Mouse (Mus musculus) liver, embryonic 14.5 days (tissue): Measurements from ENCODE around the gene Lbhd2.

ENCODE experiments used
- CTCF ChIP-seq: IDR thresholded peaks from 2 replicates; pipeline ENCODE4 v1.5.1; 2016; ENCODE audit warnings: antibody characterized with exemption, low read depth, control low read depth
- EP300 ChIP-seq: IDR thresholded peaks from 2 replicates; pipeline ENCODE4 v1.6.1; 2016; ENCODE audit warnings: antibody characterized with exemption, low read depth

DNA sequence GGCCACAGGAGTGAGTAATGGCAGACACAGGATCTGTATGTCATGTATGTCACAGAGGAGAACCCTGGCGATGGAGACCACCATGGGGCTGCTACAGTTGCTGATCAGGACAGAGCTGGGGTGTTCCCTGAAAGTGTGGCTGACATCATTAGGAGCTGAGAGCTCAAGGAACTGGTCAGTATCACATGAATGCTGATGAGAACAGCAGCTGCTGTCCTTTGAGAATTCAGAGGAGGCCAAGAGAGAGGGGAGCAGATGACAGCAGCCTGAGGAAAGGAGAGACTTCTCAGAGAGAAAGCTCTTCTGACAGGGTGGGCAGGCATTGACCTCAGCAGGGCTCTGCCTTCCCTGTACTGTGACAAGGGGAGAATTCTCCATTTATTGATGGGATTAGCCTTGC, 51.1 kb downstream of the Lbhd2 start:
- TF ChIP-seq CTCF (no peak), EP300 (no peak)
